Mouse (Mus musculus) myocyte (in vitro differentiated cells): ENCODE data around the gene Ubtd2. TPM values are rescaled to one million over a fixed set of nuclear protein-coding genes. Genes with fewer than 3 reads are reported as not detected.

Source experiments
- H3K27me3 ChIP-seq: one replicate; pipeline ENCODE4 v1.6.1; 2011; ENCODE audit not compliant: control insufficient read depth, insufficient read depth, insufficient read length
- H3K36me3 ChIP-seq: one replicate; pipeline ENCODE4 v1.6.1; 2011; ENCODE audit not compliant: control insufficient read depth, insufficient read depth
- H3K4me2 ChIP-seq: one replicate; pipeline ENCODE4 v1.6.1; 2011; ENCODE audit warnings: low read depth, control low read depth
- H3K4me3 ChIP-seq: one replicate; pipeline ENCODE4 v1.5.1; 2011; ENCODE audit warnings: mild to moderate bottlenecking, control low read depth, moderate library complexity
- H3K79me2 ChIP-seq: one replicate; pipeline ENCODE4 v1.6.1; 2011; ENCODE audit not compliant: control insufficient read depth, insufficient read depth
- H3ac ChIP-seq: one replicate; pipeline ENCODE4 v1.6.1; 2011; ENCODE audit not compliant: control insufficient read depth, insufficient read length
- CEBPB ChIP-seq: IDR thresholded peaks from 2 replicates; pipeline ENCODE4 v1.6.1; 2011; ENCODE audit warnings: mild to moderate bottlenecking, moderate library complexity; ENCODE audit not compliant: poor library complexity, insufficient read depth, severe bottlenecking
- E2F4 ChIP-seq: IDR thresholded peaks from one replicate; pipeline ENCODE4 v1.6.1; 2011; ENCODE audit warnings: mild to moderate bottlenecking, control low read depth, moderate library complexity; ENCODE audit not compliant: insufficient read depth
- MAX ChIP-seq: IDR thresholded peaks from one replicate; pipeline ENCODE4 v1.6.1; 2011; ENCODE audit warnings: low read depth, mild to moderate bottlenecking, control low read depth
- MYOD1 ChIP-seq, 3 experiments: IDR thresholded peaks; one replicate each; pipeline ENCODE4 v1.6.1; 2011; ENCODE audit warnings: control low read depth in 2 of 3, low read depth in 2 of 3, mild to moderate bottlenecking in 2 of 3, moderate library complexity in 1 of 3; ENCODE audit not compliant: insufficient read length in 2 of 3, control insufficient read depth in 1 of 3
- MYOG ChIP-seq, 3 experiments: IDR thresholded peaks; one replicate each; pipeline ENCODE4 v1.6.1; 2011; ENCODE audit warnings: control low read depth in 2 of 3, low read depth in 2 of 3, mild to moderate bottlenecking in 2 of 3; ENCODE audit not compliant: insufficient read length in 2 of 3, control insufficient read depth in 1 of 3, insufficient read depth in 1 of 3
- POLR2A ChIP-seq: IDR thresholded peaks from one replicate; pipeline ENCODE4 v1.6.1; 2011; ENCODE audit warnings: low read depth, mild to moderate bottlenecking, control low read depth, moderate library complexity; ENCODE audit not compliant: insufficient read length
- POLR2AphosphoS2 ChIP-seq: IDR thresholded peaks from one replicate; pipeline ENCODE4 v1.6.1; 2011; ENCODE audit warnings: low read depth, control low read depth; ENCODE audit not compliant: insufficient read length
- REST ChIP-seq: IDR thresholded peaks from one replicate; pipeline ENCODE4 v1.6.1; 2011; ENCODE audit warnings: mild to moderate bottlenecking, control low read depth, moderate library complexity; ENCODE audit not compliant: insufficient read depth, insufficient read length
- SRF ChIP-seq: IDR thresholded peaks from one replicate; pipeline ENCODE4 v1.6.1; 2011; ENCODE audit warnings: low read depth; ENCODE audit not compliant: control insufficient read depth, insufficient read length
- TCF12 ChIP-seq: IDR thresholded peaks from one replicate; pipeline ENCODE4 v1.6.1; 2011; ENCODE audit warnings: mild to moderate bottlenecking, control low read depth; ENCODE audit not compliant: poor library complexity, insufficient read depth, severe bottlenecking
- TCF3 ChIP-seq: IDR thresholded peaks from one replicate; pipeline ENCODE4 v1.6.1; 2011; ENCODE audit warnings: low read depth, control low read depth; ENCODE audit not compliant: insufficient read length
- USF1 ChIP-seq: IDR thresholded peaks from one replicate; pipeline ENCODE4 v1.6.1; 2011; ENCODE audit warnings: low read depth, mild to moderate bottlenecking, control low read depth, moderate library complexity
- polyA plus RNA-seq: library from polyadenylated mRNA; unstranded; fragments of >200 nt; fragmentation: generic; extraction: Trizol; gene quantifications from one replicate; pipeline ENCODE4 v1.2.1, GENCODE M21; 2012; ENCODE audit warnings: missing spikeins

The Ubtd2 gene
- polyA plus RNA-seq, 1 experiment = 14.6 TPM

DNA sequence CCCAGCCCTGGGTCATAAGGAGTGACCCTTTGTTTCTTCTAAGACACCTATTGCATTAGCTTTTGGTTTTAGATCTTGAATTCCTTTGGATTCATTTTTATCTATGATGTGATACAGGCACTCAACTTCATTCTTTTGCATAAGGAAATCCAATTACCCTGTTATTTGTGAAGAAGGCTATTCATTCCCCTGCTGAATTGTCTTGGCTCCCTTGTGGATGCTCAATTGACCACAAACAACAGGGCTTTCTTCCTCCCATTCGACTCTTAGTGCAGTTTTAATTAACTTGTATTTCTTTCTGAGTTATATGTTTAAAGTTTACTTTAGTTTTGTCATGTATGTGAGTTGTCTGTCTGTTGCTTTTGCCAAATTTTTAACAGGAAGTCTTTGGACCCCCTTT, 10.9 kb upstream of the Ubtd2 start:
- TF ChIP-seq USF1 (no peak), SRF (no peak), POLR2A (no peak), POLR2AphosphoS2 (no peak), CEBPB (no peak), TCF3 (no peak), MAX (no peak), E2F4 (no peak), MYOG (IDR thresholded peaks at IDR 0.05; ENCODE audit: control insufficient read depth in 1 of 3, insufficient read depth in 1 of 3, insufficient read length in 2 of 3, low read depth in 2 of 3) (no peak), TCF12 (no peak), MYOD1 (IDR thresholded peaks at IDR 0.05; ENCODE audit: control insufficient read depth in 1 of 3, insufficient read length in 2 of 3, low read depth in 2 of 3) (no peak), REST (no peak)
- Histone ChIP-seq H3K4me2 (no peak overlapping the region), H3K36me3 (no peaks in the 10 kb centered on the region), H3K79me2 (no peaks in the 10 kb centered on the region), H3K4me3 (no peak overlapping the region), H3ac (no peak overlapping the region), H3K27me3 (no peaks in the 10 kb centered on the region)

DNA sequence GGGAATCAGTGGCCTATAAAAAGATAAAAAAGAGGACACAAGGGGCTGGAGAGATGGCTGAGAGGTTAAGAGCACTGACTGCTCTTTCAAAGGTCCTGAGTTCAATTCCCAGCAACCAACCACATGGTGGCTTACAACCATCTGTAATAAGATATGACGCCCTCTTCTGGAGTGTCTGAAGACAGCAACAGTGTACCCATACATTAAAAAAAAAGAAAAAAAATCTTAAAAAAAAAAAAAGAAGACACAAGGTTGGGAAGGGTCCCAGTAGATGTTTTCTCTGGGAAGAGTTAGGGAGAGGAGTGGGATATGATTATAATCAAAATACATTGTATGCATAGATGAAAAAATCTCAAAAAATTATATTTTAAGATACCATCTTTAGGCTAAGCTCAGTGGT, 10.0 kb upstream of the Ubtd2 start:
- Histone ChIP-seq H3ac (no peak overlapping the region), H3K4me2 (no peak overlapping the region), H3K27me3 (no peaks in the 10 kb centered on the region), H3K4me3 (no peak overlapping the region), H3K79me2 (no peaks in the 10 kb centered on the region), H3K36me3 (no peaks in the 10 kb centered on the region)
- TF ChIP-seq MYOD1 (IDR thresholded peaks at IDR 0.05; ENCODE audit: control insufficient read depth in 1 of 3, insufficient read length in 2 of 3, low read depth in 2 of 3) (no peak), MAX (no peak), REST (no peak)

DNA sequence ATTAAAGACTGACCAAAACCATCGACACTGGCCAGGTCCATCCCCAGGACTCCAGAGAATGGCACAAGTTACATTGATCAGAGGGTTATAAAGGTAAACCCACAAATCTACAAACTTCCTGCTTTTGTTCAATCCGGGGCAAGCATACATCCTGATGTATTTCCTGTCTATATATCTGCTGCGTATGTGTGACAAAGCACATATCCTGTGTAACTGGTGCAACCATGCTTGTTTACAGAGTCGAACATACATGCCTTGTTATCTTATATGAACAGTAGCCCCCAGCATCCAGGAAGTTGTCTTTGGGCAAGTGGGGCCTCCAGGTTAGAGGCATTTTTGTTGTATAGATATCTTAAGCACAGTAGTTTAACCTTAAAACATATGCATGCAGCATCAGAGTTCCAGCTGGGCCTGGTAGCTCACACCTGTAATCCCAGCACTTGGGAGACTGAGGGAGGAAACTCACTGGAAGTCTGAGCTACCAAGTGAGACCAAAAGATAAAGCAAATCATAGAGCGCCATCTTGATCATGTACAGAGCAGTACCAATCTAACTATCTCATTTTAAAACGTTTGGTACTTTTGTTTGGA, 9.4 kb upstream of the Ubtd2 start:
- Histone ChIP-seq H3K79me2 (no peaks in the 10 kb centered on the region), H3K27me3 (no peaks in the 10 kb centered on the region), H3K4me2 (no peak overlapping the region), H3K4me3 (no peak overlapping the region), H3K36me3 (no peaks in the 10 kb centered on the region), H3ac (no peak overlapping the region)
- TF ChIP-seq USF1 (no peak), POLR2A (no peak), MAX (no peak), SRF (no peak)

DNA sequence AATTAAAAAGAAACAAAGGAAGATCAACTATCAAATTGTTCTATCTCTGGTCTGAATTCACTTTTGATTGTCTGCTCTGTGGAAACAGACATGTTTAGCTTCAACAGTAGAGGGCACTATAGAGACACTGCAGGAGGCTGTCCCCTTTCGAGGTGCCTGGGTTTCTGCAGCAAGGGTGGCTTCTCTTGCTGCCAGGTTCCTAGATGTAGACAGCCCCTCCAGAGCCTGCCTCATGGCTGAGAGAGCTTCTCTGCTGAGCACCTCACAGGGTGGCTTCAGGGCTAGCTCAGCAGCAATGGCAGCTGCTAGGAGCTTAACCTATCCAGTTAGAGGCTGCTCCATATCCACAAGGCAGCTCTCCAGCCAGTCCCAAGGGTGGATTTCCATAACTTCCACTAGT, 5.0 kb upstream of the Ubtd2 start:
- H3K4me3 ChIP-seq = no peak overlapping the region
- H3ac ChIP-seq = no peak overlapping the region
- no peaks in the 10 kb centered on the region for H3K27me3 ChIP-seq
- H3K4me2 ChIP-seq = no peak overlapping the region
- H3K79me2 ChIP-seq = no peaks in the 10 kb centered on the region
- TF ChIP-seq POLR2A (no peak), SRF (no peak), TCF12 (no peak), REST (no peak), CEBPB (no peak), MYOG (IDR thresholded peaks at IDR 0.05; ENCODE audit: control insufficient read depth in 1 of 3, insufficient read depth in 1 of 3, insufficient read length in 2 of 3, low read depth in 2 of 3) (no peak), POLR2AphosphoS2 (no peak), USF1 (no peak), E2F4 (no peak), MAX (no peak), TCF3 (no peak), MYOD1 (IDR thresholded peaks at IDR 0.05; ENCODE audit: control insufficient read depth in 1 of 3, insufficient read length in 2 of 3, low read depth in 2 of 3) (no peak)
- H3K36me3 ChIP-seq = no peaks in the 10 kb centered on the region

DNA sequence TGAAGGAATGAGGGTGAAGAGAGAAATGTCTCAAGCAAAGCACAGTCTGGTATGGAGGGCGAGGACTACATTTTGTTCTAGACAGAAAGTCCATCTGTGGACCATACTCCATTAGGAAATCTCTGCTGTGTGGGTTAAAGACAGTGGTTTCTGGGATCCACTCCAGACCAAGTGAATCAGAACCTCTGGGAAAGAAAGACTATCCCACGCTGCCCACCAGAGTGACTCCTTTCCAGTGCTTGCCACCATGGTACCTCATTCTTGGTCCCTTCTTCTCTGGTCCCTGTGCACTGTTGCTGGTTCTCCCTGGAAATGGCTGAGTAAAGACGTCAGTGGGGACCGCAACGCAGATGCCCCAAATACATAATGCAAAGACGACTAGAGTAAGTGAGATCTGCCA, 3.9 kb upstream of the Ubtd2 start:
- H3ac ChIP-seq = no peak overlapping the region
- H3K36me3 ChIP-seq = no peaks in the 10 kb centered on the region
- no peak for TF ChIP-seq CEBPB
- TF ChIP-seq E2F4 = no peak
- no peak for TF ChIP-seq REST
- TF ChIP-seq MAX = no peak
- TF ChIP-seq USF1 = no peak
- TF ChIP-seq TCF3 = no peak
- H3K79me2 ChIP-seq = peaks cover 6% of the 10 kb centered on the region
- H3K4me3 ChIP-seq = no peak overlapping the region
- no peaks in the 10 kb centered on the region for H3K27me3 ChIP-seq
- H3K4me2 ChIP-seq = no peak overlapping the region

DNA sequence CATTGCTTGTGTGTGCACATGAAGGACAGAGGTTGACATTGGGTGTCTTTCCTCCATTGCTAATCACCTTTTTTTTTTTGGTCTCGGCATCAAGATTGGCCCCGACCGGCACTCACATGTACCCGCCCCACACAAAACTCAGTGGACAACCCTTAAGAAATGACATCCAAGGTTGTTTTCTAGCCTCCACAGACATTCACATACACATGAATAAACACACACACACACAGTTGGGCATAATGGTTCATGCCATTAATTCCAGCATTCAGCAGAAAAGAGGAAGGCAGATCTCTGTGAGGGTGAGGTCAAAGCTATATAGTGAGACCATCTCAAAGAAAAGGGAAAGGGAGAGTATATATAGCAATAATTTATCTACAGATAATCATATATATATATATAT, 2.4 kb upstream of the Ubtd2 start:
- TF ChIP-seq POLR2A (no peak), TCF12 (no peak), USF1 (no peak), MYOD1 (IDR thresholded peaks at IDR 0.05; ENCODE audit: control insufficient read depth in 1 of 3, insufficient read length in 2 of 3, low read depth in 2 of 3) (no peak), SRF (no peak), MAX (no peak), REST (no peak), CEBPB (no peak), POLR2AphosphoS2 (no peak), E2F4 (no peak), TCF3 (no peak), MYOG (IDR thresholded peaks at IDR 0.05; ENCODE audit: control insufficient read depth in 1 of 3, insufficient read depth in 1 of 3, insufficient read length in 2 of 3, low read depth in 2 of 3) (no peak)
- peaks cover 21% of the 10 kb centered on the region for H3K79me2 ChIP-seq
- H3K27me3 ChIP-seq = no peaks in the 10 kb centered on the region
- H3K4me2 ChIP-seq = no peak overlapping the region
- H3K4me3 ChIP-seq = no peak overlapping the region
- H3ac ChIP-seq = no peak overlapping the region
- no peaks in the 10 kb centered on the region for H3K36me3 ChIP-seq
